In genomic region chr8:127759906-127760305, GRCm38 (mm10) we compare ENCODE assay signal across 13 mouse cellular contexts.
"Had no signal": no experiment of that assay in that cellular context is flagged by ENCODE, and none has a peak within 500 bp of the region (broad histone marks: within the 10 kb centered on the region; RNA-seq: fewer than 3 reads in every experiment).

No protein-coding gene starts in this region.

- H3K36me3 ChIP-seq: liver, embryonic 13.5 days; midbrain, embryonic 10.5 days; midbrain, embryonic 13.5 days; stomach, embryonic 15.5 days had no signal

- H3K4me3 ChIP-seq: left cerebral cortex, adult 2 months; liver, embryonic 13.5 days; megakaryocyte, embryonic 14.5 days; midbrain, embryonic 10.5 days; midbrain, embryonic 13.5 days; stomach, embryonic 15.5 days had no signal

- H3K27ac ChIP-seq: kidney, postnatal 0 days; left cerebral cortex, adult 2 months; liver, embryonic 13.5 days; midbrain, embryonic 10.5 days; midbrain, embryonic 13.5 days; stomach, embryonic 15.5 days had no signal

- H3K9me3 ChIP-seq: liver, embryonic 13.5 days; megakaryocyte, embryonic 14.5 days; midbrain, embryonic 10.5 days; midbrain, embryonic 13.5 days; stomach, embryonic 15.5 days had no signal

- ATAC-seq: intestine, postnatal 0 days; midbrain, embryonic 13.5 days had no signal

- DNase-seq: kidney, adult 2 months; kidney, postnatal 25 days; liver, embryonic 13.5 days; lung, adult 2 months; thymus, adult 18-20 months; thymus, postnatal 14 days had no signal

- H3K27me3 ChIP-seq: liver, embryonic 13.5 days; megakaryocyte, embryonic 14.5 days; midbrain, embryonic 13.5 days; stomach, embryonic 15.5 days had no signal

- H3K4me1 ChIP-seq: liver, embryonic 13.5 days; megakaryocyte, embryonic 14.5 days; midbrain, embryonic 10.5 days; midbrain, embryonic 13.5 days; stomach, embryonic 15.5 days had no signal

- H3K4me2 ChIP-seq: liver, embryonic 13.5 days; midbrain, embryonic 13.5 days; stomach, embryonic 15.5 days had no signal

- H3K9ac ChIP-seq: liver, embryonic 13.5 days; midbrain, embryonic 13.5 days; stomach, embryonic 15.5 days had no signal
